Mouse (Mus musculus) cortical plate, adult 2 months (tissue): ENCODE measurements around the gene 1700001L19Rik.

Experiments
- CTCF ChIP-seq: fragments of 200-500 bp; IDR thresholded peaks from 2 replicates; pipeline ENCODE4 v1.5.1; 2011; ENCODE audit warnings: mild to moderate bottlenecking, control low read depth, low read length; ENCODE audit not compliant: insufficient read depth; ENCODE audit errors: extremely low read depth
- POLR2A ChIP-seq: fragments of 200-500 bp; IDR thresholded peaks from 2 replicates; pipeline ENCODE4 v1.6.1; 2011; ENCODE audit warnings: mild to moderate bottlenecking, low read length, control low read depth; ENCODE audit not compliant: insufficient read depth; ENCODE audit errors: extremely low read depth

- TF ChIP-seq CTCF, result no peak
- TF ChIP-seq POLR2A, result peak; percentile 85
These were observed 15.3 kb upstream of the 1700001L19Rik start, which contains the start of the genes Mtrr and Fastkd3 for GRCm38 (mm10) chr13:68581747-68582516.
